In genomic region chr8:44377731-44378130, GRCm38 (mm10) we compare ENCODE assay signal across 11 mouse cellular contexts.
"Had no signal": no experiment of that assay in that cellular context is flagged by ENCODE, and none has a peak within 500 bp of the region (broad histone marks: within the 10 kb centered on the region; RNA-seq: fewer than 3 reads in every experiment).

No protein-coding gene starts in this region.

- H3K27me3 ChIP-seq: liver, embryonic 15.5 days; lung, embryonic 15.5 days; midbrain, embryonic 13.5 days had no signal

- H3K9me3 ChIP-seq: limb, embryonic 10.5 days; liver, embryonic 15.5 days; lung, embryonic 15.5 days; midbrain, embryonic 13.5 days had no signal

- H3K36me3 ChIP-seq: limb, embryonic 10.5 days; liver, embryonic 15.5 days; lung, embryonic 15.5 days; midbrain, embryonic 13.5 days had no signal

- ATAC-seq: midbrain, embryonic 13.5 days had no signal

- H3K27ac ChIP-seq: limb, embryonic 10.5 days; liver, embryonic 15.5 days; lung, embryonic 15.5 days; midbrain, embryonic 13.5 days had no signal

- H3K4me3 ChIP-seq: limb, embryonic 10.5 days; liver, embryonic 15.5 days; lung, embryonic 15.5 days; midbrain, embryonic 13.5 days had no signal

- DNase-seq: kidney, adult 2 months; kidney, postnatal 4 days; lung, postnatal 36 days; right cerebral cortex, adult 18-20 months; right cerebral cortex, postnatal 25 days; thymus, postnatal 4 days had no signal

- H3K4me1 ChIP-seq: limb, embryonic 10.5 days; liver, embryonic 15.5 days; lung, embryonic 15.5 days had no signal

- H3K9ac ChIP-seq: liver, embryonic 15.5 days; lung, embryonic 15.5 days; midbrain, embryonic 13.5 days had no signal

- H3K4me2 ChIP-seq: liver, embryonic 11.5 days; liver, embryonic 15.5 days; lung, embryonic 15.5 days; midbrain, embryonic 13.5 days had no signal
